Mouse (Mus musculus) right cerebral cortex, adult 2 months (tissue): ENCODE measurements around the gene Rhbg.
"Not testable (repeated sequence)": the region's sequence is repeated elsewhere in the genome, so short reads cannot be mapped to it uniquely, and the experiment has no call there.

ENCODE experiments used
- DNase-seq, 2 experiments: peaks; one replicate each; pipeline ENCODE4 v3.0.0; 2021 to 2022; ENCODE audit warnings: low spot score in 2 of 2

The Rhbg gene

DNA sequence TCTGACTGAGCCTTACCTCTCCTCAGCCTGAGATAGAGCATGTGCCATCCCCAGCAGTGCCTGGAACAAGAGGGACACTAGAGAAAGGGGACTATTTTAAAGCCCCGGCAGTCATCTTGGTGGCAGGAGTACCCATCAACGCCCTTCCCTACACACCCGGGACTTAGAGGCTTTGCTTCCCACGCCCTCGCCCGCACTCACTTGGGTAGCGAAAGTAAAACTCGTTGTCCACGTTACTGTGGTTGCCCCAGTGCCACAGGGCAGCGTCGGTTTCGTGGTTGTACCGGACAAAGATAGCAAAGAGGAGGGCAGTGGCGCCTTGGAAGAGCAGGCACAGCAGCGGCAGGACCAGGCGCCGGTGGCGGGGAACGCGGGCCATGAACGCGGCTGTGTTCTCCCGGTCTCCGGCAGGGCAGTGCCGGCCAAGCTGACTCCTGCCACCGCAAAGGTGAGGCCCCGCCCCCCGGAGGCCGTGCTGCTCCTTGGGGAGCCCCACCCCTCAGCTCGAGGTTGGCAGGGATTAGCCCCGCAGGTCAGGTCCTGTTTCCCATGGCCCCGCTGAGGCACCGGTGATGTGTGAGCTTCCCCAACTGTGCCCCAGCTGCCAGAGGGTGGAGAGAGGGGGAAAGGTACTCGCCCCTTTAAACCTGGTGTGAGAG lies at the start of gene Rhbg:
Rhbg (minus strand) TSS at position 442 of the 659 bp plus-strand sequence.
- peak in 1 of 2 experiments; percentile 6 for DNase-seq

DNA sequence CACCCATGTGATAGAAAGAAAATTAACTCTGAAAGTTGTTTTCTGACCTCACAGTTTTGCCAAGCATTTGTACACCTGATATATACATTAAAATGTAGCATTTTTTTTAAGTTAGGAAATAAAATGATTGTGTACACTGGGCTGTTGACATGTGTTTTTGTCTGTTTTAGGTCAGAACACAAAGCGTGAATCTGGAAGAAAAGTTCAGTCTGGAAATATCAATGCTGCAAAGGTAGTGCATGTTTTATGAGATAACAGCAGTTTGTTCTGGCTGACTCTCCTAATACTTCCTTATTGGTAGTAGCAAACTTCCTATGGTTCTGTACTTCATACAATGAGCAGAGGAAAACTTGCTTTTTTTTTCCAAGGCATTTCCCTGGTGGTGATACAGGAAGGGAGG lies 44.7 kb upstream of the Rhbg start:
- no peak for DNase-seq

DNA sequence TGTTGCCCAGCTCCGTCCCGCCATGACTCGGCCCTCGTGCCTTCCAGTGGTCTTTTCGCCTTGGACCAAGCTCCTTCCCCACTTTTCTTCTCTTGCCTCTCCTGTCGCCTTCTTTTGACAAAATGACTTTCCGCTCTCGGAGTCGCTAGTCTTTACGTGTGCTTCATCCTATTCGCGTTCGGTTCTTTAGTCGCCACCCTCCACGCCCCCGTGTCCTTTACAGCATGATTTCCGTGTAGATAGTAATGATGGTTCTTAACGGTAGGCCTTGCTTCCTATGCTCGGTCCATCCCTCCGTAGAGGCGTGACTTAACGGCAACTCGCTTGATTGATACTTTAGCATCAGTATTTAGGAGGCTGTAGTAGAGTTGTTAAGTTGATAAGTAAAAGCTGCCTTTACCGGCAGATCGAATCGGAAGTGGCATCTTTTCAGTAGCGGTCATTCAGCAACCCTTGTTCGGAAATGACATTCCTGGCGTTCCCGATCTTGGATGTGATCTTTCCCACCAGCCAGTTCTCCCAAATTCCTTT lies 42.9 kb upstream of the Rhbg start:
- peak; percentile 63 to 69 for DNase-seq

DNA sequence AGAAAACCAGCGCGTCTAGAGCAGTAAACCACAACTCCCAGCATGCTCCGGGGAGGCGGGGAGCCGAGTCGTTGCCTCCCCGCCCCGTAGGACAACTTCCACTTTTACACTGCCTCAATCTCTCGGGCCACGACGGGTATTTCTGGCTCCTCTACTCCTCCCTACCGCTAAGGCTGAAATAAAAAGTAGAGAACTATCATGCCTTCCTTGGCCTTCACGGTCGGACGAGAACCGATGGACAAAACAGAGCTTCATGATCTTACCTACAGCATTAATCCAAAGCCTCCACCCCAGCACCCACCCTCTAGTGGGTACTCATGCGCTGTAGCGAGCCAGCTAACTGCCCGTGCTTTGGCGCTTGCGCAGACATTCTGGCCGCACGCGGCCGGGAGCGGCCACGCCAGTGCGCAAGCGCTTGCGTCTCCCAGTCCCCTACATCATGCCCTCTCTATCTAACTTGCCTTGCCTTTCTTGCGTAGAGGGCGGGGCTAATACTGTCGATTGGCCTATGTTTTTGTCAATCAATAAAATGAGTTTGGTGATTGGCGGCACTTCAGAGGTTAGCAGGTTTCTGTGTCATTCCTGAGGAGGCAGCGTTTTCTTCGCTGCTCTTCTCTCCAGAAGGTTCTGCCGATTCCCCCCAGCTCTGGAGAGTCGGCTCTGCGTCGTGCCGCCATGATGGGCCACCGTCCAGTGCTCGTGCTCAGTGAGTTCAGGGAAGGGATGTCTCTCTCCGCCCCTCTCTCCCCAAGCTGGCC lies 42.2 kb upstream of the Rhbg start, which contains the start of the genes Tsacc and Cct3:
Tsacc (minus strand) TSS at position 439 of the 758 bp plus-strand sequence.
Cct3 (plus strand) TSS at position 556 of the 758 bp plus-strand sequence.
- peak; percentile 94 to 97 for DNase-seq

DNA sequence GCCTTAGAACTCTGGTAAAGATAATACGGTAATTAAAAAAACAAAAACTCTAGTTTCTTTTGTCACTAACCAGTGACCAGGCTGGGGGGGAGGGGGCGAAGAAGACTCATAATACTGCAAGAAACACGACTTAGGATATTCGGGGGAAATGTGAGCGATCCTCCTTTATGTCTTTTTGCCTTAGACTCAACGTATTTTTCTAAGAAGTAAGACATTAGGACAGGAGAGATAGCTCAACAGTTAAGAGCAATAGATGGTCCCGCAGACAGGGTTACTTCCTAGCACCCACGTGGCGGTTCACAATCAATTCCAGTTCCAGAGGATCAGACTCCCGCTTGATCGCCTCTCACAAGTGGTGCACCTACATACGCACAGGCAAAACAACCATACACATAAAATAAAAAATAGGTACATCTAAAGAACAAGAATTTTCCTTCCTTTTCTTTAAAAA lies 41.6 kb upstream of the Rhbg start:
- DNase-seq: no peak

DNA sequence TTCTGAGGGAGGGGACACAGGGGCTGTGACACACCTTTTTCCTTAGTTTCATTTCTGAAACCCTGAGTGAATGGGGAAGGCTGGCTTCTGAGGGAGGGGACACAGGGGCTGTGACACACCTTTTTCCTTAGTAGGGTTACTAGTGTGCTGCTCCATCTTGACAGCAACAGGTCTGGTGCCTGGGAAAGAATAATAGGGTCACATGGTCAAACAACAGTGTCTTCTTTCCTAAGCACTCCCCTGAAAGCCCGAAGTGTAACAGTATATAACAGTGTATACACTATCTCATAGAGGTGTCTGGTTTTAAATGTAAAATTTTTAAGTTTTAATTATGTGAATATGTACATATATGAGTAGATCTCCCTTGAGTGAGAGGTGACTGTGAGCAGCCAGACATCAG lies 40.8 kb upstream of the Rhbg start:
- not testable (repeated sequence) for DNase-seq

DNA sequence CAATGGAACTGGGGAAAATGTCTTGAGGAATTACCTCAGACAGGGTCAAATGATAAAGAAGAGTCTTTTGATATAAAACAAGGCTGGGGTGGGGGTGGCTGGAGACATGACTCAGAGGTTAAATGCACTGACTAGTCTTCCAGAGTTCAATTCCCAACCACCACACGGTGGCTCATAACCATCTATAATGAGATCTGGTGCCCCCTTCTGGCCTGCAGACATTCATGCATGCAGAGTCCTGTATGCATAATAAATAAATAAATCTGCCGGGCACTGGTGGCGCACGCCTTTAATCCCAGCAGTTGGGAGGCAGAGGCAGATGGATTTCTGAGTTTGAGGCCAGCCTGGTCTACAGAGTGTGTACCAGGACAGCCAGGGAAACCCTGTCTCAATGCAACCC lies 37.5 kb upstream of the Rhbg start:
- DNase-seq: peak; percentile 15 to 17

DNA sequence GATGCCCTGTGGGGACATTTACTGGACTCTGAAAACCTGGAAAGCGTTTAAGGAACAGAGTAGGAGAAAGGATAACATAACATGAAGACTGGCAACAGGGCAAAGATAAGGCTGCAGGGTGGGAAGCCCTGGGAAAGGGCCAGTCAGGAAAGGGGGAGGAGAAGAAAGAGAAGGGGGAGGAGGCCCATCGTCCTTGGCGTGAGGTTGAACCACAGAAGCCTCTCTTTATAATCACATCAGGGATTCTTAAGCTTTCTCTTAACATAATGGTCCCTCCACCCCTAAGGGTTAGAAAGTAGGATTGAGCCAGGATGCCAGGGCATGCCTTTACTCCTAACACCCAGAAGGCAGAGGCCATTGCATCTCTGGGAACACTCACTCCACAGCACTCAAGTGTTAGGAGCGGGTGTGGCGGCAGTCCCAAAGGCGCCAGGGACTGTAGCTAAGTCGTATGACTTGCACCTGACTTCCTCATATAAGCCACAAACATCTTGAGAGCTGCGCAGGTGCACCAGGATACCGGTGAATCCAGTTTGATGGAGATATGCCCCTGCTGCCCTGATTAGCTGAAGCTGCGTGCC lies 33.7 kb upstream of the Rhbg start:
- not testable (repeated sequence) for DNase-seq

DNA sequence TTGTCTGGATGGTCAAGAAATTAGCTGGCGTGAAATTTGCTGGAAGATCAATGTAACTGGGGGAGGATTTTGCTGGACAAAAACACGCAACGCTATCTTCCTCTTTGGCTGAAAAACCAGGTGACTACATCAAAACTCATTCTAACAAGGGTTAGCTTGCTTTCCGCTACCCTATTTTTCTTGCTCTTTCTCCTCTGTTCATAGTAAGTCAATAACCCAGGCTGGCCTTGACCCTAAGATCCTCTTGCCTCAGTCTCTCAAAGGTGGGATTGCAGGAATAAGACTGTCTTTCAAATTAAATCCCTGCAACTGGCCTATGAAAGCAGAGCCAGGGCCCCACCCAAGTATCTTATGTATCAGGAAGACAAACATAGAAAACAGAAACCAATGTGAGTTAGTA lies 32.6 kb upstream of the Rhbg start, which contains the start of gene Gm38392:
Gm38392 (minus strand) TSS at position 101 of the 400 bp plus-strand sequence.
- no peak for DNase-seq

DNA sequence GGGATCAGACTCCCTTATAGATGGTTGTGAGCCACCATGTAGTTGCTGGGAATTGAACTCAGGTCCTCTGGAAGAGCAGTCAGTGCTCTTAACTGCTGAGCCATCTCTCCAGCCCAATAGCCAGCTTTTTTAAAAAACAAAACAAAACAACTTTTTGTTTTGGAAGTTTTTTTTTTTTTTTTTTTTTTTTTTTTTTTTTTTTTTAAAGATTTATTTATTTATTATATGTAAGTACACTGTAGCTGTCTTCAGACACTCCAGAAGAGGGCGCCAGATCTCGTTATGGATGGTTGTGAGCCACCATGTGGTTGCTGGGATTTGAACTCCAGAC lies 31.0 kb upstream of the Rhbg start:
- DNase-seq: not testable (repeated sequence)

DNA sequence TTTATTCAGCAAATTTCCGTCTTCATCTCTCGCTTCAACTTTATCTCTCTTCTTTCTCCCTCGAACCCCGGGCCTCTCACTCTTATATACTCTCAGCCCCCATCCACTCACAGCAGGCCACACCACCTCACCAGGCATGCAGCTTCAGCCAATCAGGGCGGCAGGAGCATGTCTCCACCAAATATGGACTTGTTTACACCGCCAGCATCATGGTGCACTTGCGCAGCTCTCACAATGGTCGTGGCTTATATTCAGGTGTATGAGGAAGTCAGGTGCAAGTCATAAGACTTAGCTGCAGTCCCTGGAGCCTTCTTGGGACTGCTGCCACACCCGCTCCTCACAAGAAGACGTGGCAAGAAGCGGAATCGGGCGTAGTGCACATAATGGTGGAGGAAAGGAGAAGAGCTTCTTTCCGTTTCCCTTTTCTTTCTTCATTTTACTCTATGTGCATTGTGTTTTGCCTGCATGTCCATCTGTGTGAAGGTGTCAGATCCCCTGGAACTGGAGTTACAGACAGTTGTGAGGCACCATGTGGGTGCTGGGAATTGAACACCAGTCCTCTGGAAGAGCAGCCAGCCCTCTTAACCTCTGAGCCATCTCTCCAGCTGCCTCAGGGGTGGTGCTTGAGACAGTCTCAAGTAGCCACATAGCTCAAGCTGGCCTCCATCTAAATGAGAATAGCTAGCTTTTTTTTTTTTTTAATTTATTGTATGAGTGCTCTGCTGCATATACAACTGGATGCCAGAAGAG lies 30.5 kb upstream of the Rhbg start:
- DNase-seq: not testable (repeated sequence)

DNA sequence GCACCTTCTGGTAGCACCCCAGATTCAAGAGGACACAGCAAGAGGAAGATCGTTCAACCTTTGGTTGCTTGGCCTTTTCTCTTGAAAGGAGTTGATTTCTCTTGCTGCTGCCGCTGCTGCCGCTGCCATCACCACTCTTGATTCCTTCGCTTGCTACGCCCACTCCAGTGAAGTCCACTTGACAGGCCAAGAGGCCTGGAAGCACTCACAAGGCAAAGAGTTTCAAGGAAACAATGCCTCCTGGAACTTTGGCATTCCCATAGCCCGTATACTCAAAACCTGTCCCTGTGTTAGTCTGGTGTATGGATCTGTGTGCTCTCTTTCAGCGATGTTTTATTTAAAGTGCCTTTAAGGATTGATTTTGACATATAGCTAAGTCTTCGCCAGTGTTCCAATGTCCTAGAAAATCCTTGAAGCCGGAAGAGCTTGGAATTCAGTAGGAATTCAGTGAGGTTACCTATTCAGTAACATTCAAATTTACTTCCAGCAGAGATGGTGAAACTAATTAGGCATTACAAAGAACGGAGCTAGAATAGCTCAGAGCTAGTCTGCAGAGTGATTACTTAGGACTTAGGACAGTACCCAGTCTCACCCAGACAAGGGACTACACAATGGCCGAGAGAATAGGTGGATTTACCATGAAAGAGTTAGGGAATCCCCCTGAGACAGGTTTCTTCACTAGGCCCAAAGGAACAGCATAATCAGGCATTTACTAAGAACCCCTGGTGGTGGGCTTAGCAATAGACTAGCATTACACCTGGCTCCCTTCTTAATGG lies 26.8 kb upstream of the Rhbg start:
- not testable (repeated sequence) for DNase-seq

DNA sequence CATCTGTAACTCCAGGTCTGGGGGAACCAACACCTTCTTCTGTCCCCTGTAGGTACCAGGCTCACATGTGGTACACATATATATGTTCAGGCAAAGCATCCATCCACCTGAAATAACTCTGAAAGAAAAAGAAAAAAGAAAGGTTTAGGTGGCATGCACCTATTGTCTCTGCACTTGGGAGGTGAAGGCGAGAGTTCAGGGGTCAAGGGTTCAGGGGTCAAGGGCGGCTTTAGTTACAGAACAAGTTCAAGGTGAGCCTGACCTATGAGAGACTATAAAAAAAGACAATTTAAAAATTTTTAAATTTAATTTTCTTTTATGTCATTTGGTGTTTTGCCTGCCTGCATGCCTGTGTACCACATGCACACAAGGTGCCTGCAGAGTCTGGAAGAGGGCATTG lies 25.5 kb upstream of the Rhbg start:
- no peak for DNase-seq

DNA sequence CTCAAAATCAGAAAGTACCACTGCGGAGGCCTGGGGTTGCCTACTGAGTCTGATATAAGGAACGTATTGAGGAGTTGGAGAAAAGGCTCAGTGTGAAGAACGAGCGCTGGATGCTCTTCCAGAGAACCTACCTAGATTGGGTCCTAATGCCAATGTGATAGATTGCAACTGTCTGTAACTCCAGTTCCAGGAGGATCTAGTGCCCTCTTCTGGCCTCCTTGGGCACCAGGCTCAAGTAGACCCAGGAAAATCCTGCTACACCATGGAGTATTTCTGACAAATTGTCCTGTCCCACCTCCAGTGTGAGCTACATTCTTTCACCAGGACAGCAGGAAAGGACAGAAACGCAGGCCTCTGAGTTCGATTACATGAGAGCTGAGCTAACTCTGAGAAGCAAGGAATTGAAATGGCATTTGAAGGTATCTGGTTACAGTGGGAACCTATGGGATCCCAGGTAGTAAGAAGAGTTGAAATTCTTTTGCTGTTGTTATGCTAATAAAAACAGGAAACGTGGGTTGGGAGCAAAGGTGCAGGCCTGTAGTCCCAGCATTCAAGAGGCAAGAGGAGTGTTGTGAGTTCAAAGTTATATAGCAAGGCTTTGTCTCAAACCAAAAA lies 22.1 kb upstream of the Rhbg start:
- DNase-seq: peak; percentile 31 to 40

DNA sequence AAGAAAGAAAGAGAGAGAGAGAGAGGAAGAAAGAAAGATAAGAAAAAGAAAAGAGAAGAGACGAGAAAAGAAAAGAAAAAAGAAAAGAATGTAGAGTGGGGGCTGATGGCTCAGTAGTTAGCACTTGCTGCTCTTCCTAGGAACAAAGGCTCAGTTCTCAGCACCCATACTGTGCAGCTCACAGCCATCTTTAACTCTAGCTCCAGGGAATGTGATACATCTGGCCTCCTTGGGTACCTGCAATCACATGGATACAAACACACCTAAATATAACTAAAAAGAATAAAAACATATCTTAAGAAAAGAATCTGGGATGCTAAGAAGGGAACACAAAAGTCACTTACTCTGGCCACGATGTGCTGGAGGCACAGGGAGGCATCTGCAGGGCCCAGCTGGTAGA lies 21.6 kb upstream of the Rhbg start:
- no peak for DNase-seq

DNA sequence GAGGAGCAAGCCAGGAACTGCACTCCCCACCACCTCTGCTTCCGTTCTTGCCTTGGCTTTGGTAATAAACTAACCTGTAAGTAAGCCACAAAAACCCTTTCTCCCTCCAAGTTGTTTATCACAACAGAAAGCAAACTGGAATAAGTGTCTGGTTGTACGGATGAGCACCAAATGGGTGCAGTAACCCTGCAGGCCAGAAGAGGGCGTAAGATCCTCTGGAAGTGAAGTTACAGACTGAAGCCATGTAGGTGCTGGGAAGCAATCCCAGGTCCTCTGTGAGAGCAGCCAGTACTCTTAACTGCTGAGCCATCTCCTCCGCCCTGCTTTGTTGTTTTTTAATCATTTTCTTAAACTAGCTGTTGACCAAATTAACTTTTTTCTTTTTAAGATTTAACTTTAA lies 19.5 kb upstream of the Rhbg start:
- DNase-seq: no peak

DNA sequence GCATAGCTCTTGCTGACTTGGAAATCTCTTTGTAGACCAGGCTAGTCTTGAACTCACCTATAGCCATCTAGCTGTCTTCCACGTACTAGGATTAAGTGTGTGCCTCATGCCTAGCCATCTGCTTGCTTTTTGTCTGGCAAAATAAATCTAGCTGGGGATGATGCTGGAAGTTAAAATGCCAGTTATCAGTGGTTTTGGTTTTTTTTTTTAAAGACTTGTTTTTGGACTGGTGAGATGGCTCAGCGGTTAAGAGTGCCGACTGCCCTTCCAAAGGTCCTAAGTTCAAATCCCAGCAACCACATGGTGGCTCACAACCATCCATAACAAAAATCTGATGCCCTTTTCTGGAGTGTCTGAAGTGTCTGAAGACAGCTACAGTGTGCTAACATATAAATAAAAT lies 17.4 kb upstream of the Rhbg start:
- DNase-seq: no peak

DNA sequence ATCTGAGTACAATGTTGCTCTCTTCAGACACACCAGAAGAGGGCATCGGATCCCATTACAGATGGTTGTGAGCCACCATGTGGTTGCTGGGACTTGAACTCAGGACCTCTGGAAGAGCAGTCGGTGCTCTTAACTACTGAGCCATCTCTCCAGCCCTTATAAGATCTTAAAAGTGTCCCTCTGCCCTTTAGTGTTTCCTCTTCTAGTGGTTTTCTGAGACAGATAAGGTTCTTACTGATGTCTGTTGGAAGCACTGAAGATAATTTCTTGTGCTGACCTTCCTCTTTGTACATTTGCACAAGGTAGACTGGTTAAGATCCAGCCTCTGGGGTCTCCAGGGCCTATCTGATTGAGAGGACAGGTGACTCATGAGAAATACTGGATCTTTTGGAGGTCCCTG lies 16.8 kb upstream of the Rhbg start:
- not testable (repeated sequence) for DNase-seq

DNA sequence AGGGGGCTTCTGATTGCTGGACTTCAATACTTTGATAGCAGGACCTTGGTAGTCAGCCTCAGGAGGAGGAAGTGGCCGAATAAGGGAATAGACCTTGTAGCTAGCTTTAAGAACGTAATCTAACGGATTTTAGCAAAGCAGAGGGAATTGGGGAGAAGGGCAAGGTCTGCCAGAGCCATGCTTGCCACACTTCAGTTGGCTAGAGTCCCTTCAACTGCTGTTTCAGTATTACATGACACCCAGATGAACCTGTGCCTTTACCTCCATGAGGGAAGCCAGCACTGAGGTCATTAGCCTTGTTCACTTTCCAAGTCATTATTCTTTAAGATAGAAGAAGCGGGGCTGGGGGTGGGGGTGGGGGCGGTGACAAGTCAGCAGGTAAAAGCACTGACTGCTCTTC lies 14.5 kb upstream of the Rhbg start:
- DNase-seq: no peak

DNA sequence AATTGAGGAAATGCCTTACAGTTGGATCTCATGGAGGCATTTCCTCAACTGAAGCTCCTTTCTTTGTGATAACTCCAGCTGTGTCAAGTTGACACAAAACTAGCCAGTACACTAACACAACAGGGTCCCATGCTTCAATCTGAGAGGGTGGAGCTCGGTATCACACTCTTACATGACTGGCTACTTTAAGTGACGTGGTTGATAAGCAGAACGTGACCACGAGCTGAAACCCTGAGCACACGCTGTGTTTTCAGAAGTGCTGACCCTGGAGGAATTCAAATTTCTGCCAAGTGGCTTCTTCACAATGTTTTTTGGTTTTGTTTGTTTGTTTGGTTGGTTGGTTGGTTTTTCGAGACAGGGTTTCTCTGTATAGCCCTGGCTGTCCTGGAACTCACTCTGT lies 13.5 kb upstream of the Rhbg start:
- DNase-seq: not testable (repeated sequence)

DNA sequence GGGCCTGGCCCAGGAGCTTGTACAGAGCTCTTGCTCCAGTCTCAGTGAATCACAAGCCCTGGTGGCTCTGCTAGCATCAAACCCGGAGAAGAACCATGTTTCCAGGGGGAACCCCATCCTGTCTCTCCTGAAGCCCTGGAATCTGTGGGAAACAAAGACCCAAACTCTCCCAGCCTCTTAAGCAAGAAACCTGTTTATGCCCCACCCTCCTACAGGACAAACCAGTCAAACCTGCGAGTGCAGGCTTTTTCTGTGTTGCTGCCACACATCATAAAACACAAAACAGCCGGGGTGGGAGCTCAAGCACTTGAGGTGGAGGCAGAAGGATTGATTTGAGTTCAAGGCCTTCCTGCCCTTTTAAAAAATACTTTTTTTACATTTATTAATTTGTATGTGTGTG lies 7.8 kb upstream of the Rhbg start:
- DNase-seq: no peak
